Mouse (Mus musculus) frontal cortex, postnatal 25 days (tissue): ENCODE measurements around the gene Fan1.
A peak's percentile ranks its signal among the peaks of the same experiment; 100 is the strongest.

Experiments
- DNase-seq, 2 experiments: peaks; one replicate each; pipeline ENCODE4 v3.0.0; 2022; ENCODE audit warnings: low spot score in 2 of 2

The Fan1 gene

GRCm38 (mm10) chr7:64373830-64374562, at the start of gene Fan1:
Gene Fan1, minus strand, starts transcription at chr7:64374095.
- DNase-seq: peak; percentile 80 to 85

- no peak for DNase-seq
Measured at GRCm38 (mm10) chr7:64403989-64404388, 30.1 kb upstream of the Fan1 start.

GRCm38 (mm10) chr7:64402452-64402851, 28.6 kb upstream of the Fan1 start:
- no peak for DNase-seq

- DNase-seq: no peak
Measured at GRCm38 (mm10) chr7:64400725-64401124, 26.8 kb upstream of the Fan1 start.

- DNase-seq: no peak
Measured at GRCm38 (mm10) chr7:64392819-64393151, 18.9 kb upstream of the Fan1 start.

GRCm38 (mm10) chr7:64392122-64392818, 18.4 kb upstream of the Fan1 start, which contains the start of the genes Mphosph10 and Mcee:
Gene Mphosph10, minus strand, starts transcription at chr7:64392268.
Gene Mcee, plus strand, starts transcription at chr7:64392607.
- peak; percentile 82 to 92 for DNase-seq

- no peak for DNase-seq
Measured at GRCm38 (mm10) chr7:64391479-64391878, 17.6 kb upstream of the Fan1 start.

GRCm38 (mm10) chr7:64373147-64373829, 607 bp downstream of the Fan1 start:
- DNase-seq: no peak

- DNase-seq: no peak
Measured at GRCm38 (mm10) chr7:64371940-64372878, 1.7 kb downstream of the Fan1 start.

- no peak for DNase-seq
Measured at GRCm38 (mm10) chr7:64369841-64370240, 4.1 kb downstream of the Fan1 start.

- DNase-seq: no peak
Measured at GRCm38 (mm10) chr7:64365863-64366262, 8.0 kb downstream of the Fan1 start.

- DNase-seq: no peak
Measured at GRCm38 (mm10) chr7:64360586-64360945, 13.3 kb downstream of the Fan1 start.

- no peak for DNase-seq
Measured at GRCm38 (mm10) chr7:64359943-64360585, 13.8 kb downstream of the Fan1 start.

- no peak for DNase-seq
Measured at GRCm38 (mm10) chr7:64358666-64359065, 15.2 kb downstream of the Fan1 start.

- no peak for DNase-seq
Measured at GRCm38 (mm10) chr7:64357405-64357804, 16.5 kb downstream of the Fan1 start.

- no peak for DNase-seq
Measured at GRCm38 (mm10) chr7:64356661-64357060, 17.2 kb downstream of the Fan1 start.

GRCm38 (mm10) chr7:64354206-64354605, 19.7 kb downstream of the Fan1 start:
- DNase-seq: no peak

- peak in 1 of 2 experiments; percentile 38 for DNase-seq
Measured at GRCm38 (mm10) chr7:64351087-64351486, 22.8 kb downstream of the Fan1 start.

GRCm38 (mm10) chr7:64349147-64349861, 24.6 kb downstream of the Fan1 start:
- peak in 1 of 2 experiments; percentile 41 for DNase-seq

- no peak for DNase-seq
Measured at GRCm38 (mm10) chr7:64347813-64348212, 26.1 kb downstream of the Fan1 start.
